Mouse (Mus musculus) hindbrain, postnatal 0 days (tissue): ENCODE data around the gene Dmkn. TPM values are rescaled to one million over a fixed set of nuclear protein-coding genes. Genes with fewer than 3 reads are reported as not detected.

Experiments used
- ATAC-seq: fragments of 200-750 bp; cut with Nextera tagmentation; 2 replicates; pipeline ENCODE4 v1.8.0; 2017; ENCODE audit warnings: mild to moderate bottlenecking, moderate TSS enrichment, moderate library complexity
- DNase-seq: peaks from one replicate; pipeline ENCODE4 v3.0.0-alpha.2; 2015; ENCODE audit warnings: low spot score
- H3K27ac ChIP-seq: fragments of 300-500 bp; sonication (generic); 2 replicates; pipeline ENCODE4 v1.5.1; 2014; ENCODE audit warnings: mild to moderate bottlenecking
- H3K27me3 ChIP-seq: fragments of 300-500 bp; sonication (generic); 2 replicates; pipeline ENCODE4 v1.6.1; 2014; ENCODE audit warnings: low read length, mixed read lengths; ENCODE audit not compliant: insufficient read depth
- H3K36me3 ChIP-seq: fragments of 300-500 bp; sonication (generic); 2 replicates; pipeline ENCODE4 v1.6.1; 2014; ENCODE audit warnings: low read length, mixed read lengths; ENCODE audit not compliant: insufficient read depth
- H3K4me1 ChIP-seq: fragments of 300-500 bp; sonication (generic); 2 replicates; pipeline ENCODE4 v1.6.1; 2014; ENCODE audit warnings: antibody characterized with exemption, low read length, mixed read lengths; ENCODE audit not compliant: insufficient read depth
- H3K4me2 ChIP-seq: fragments of 300-500 bp; sonication (generic); 2 replicates; pipeline ENCODE4 v1.6.1; 2014; ENCODE audit warnings: low read depth, mild to moderate bottlenecking, low read length, moderate library complexity, mixed read lengths
- H3K4me3 ChIP-seq: fragments of 300-500 bp; sonication (generic); 2 replicates; pipeline ENCODE4 v1.5.1; 2014; ENCODE audit warnings: low read length
- H3K9ac ChIP-seq: fragments of 300-500 bp; sonication (generic); replicated peaks from 2 replicates; pipeline ENCODE4 v1.6.1; 2014; ENCODE audit warnings: mild to moderate bottlenecking, low read length, moderate library complexity, mixed read lengths
- H3K9me3 ChIP-seq: fragments of 300-500 bp; sonication (generic); 2 replicates; pipeline ENCODE4 v1.6.1; 2016; ENCODE audit warnings: low read length, mixed read lengths
- CTCF ChIP-seq: IDR thresholded peaks from 2 replicates; pipeline ENCODE4 v1.5.1; 2016; ENCODE audit warnings: antibody characterized with exemption, control low read depth, low read depth
- WGBS: fragments of 180-500 bp; shearing (Covaris S2); extraction: QIAGEN DNeasy Blood & Tissue Kit; methylation state at CpG from one replicate; pipeline ENCODE4 v1.1.7; 2014; 5-methylcytosine and 5-hydroxymethylcytosine counted together
- polyA plus RNA-seq: library from polyadenylated mRNA; unstranded; fragments of >200 nt; fragmentation: Nextera tagmentation; extraction: Ambion mirVana; gene quantifications from 2 replicates; pipeline ENCODE4 v1.2.1, GENCODE M21; 2015
- total RNA-seq: library from RNA; depleted of rRNA; stranded (reverse); fragments of >200 nt; gene quantifications from 2 replicates; pipeline ENCODE4 v1.2.3, GENCODE M21; 2014

Gene Dmkn
- total and polyA plus RNA-seq, 2 experiments from 2014 or later, result 2.1 to 3.9 TPM

- WGBS, result 57% methylated on average over 6 of the region's 6 CpGs
- no peaks in the 10 kb centered on the region for H3K9me3 ChIP-seq
- no peak overlapping the region for H3K9ac ChIP-seq
- no peaks in the 10 kb centered on the region for H3K4me1 ChIP-seq
- no peak overlapping the region for H3K4me2 ChIP-seq
- ATAC-seq (no peak), DNase-seq (no peak)
- no peak overlapping the region for H3K27ac ChIP-seq
- H3K36me3 ChIP-seq, result no peaks in the 10 kb centered on the region
- H3K4me3 ChIP-seq, result no peak overlapping the region
- no peaks in the 10 kb centered on the region for H3K27me3 ChIP-seq
- peak; percentile 30 for TF ChIP-seq CTCF
These were observed 46.8 kb downstream of the Dmkn start for GRCm38 (mm10) chr7:30810319-30810718.

DNA sequence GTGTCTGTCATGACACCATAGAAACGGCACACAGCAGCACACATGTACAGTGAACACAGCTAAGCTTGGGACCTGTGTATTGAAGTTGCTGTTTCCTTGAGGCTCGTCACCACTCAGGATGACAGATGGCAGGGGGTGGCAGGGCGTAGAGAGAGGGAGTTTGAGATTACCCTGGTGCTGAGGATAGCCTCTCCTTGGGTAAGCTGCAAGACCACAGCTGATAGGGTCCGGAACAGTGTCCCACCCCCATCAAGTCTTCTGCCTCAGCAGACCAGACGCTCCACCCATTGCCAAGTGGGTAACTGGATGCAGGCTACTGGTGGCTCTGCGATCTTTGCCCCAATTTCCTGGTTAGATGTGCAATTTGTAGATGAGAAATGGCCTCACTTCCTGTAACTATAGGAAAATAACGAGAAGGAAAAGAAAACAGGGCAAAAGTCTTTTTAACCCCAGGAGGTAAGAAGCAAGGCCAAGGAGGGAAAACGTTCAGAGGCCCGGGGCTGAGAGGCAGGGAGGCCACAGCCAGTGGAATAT lies 48.3 kb downstream of the Dmkn start:
- H3K4me3 ChIP-seq, result no peak overlapping the region
- H3K4me2 ChIP-seq, result no peak overlapping the region
- peak; percentile 73; the same call in 1 of the 2 replicates for ATAC-seq
- no peaks in the 10 kb centered on the region for H3K4me1 ChIP-seq
- WGBS, result 49% methylated on average over 9 of the region's 9 CpGs
- no peaks in the 10 kb centered on the region for H3K9me3 ChIP-seq
- no peak for TF ChIP-seq CTCF
- no peak for DNase-seq
- no peak overlapping the region for H3K9ac ChIP-seq
- H3K27ac ChIP-seq, result 0 out of 2 replicates have a peak overlapping the region, but pooled peaks have one; percentile 45
- H3K36me3 ChIP-seq, result no peaks in the 10 kb centered on the region
- H3K27me3 ChIP-seq, result no peaks in the 10 kb centered on the region

DNA sequence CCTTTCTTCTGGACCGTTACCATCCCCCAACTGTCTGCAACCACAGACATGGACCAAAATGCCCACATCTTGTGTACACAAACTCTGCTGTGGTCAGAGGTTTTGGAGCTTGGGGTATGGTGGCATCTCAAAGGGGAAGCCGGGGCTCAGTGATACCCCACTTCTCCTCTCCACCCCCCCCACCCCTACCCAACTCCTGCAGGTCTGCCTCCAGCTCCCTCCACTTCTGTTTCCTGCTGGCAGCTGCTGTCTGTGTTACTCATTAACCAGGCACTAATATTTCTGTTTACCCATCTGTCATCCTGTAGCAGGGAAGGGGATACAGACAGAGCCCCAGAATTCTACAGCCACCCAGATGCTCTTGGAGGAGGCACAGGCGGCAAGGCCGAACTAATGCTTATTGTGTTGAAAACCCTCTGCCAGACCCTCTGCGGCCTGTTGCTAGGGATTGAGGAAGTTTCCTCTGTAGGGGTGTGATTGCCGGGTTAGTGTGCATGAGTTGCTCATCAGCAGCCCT lies 48.8 kb downstream of the Dmkn start:
- TF ChIP-seq CTCF, result no peak
- Histone ChIP-seq H3K27me3 (no peaks in the 10 kb centered on the region), H3K9ac (no peak overlapping the region), H3K9me3 (no peaks in the 10 kb centered on the region), H3K4me2 (no peak overlapping the region), H3K4me1 (no peaks in the 10 kb centered on the region), H3K27ac (peak overlapping the region; percentile 45; the same call in 1 of the 2 replicates), H3K4me3 (no peak overlapping the region), H3K36me3 (no peaks in the 10 kb centered on the region)
- DNase-seq, result peak; percentile 34
- ATAC-seq, result peak; percentile 75
- WGBS, result 45% methylated on average over 6 of the region's 6 CpGs

DNA sequence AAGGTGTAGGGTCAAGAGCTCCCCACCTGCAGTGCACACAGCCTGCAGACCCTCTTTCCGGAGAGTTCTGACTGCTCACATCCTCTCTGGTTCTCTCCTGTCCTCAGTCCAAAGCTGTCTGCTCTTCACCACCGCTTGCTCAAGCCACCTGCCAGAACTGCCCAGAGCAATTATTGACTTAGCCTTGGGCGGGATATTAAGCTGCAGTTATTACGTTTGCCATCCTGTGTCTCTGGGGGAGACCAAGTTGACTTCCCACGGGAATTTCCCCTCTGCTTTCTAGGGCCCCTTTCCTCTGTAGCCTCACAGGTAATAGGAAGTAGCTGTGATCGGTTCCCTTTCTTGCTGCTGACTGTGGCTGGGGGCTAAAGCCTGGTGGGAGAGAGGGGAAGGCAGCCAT lies 56.6 kb downstream of the Dmkn start:
- TF ChIP-seq CTCF, result no peak
- ATAC-seq (no peak), DNase-seq (no peak)
- no peaks in the 10 kb centered on the region for H3K36me3 ChIP-seq
- H3K9ac ChIP-seq, result no peak overlapping the region
- no peak overlapping the region for H3K4me2 ChIP-seq
- WGBS, result 68% methylated on average over 6 of the region's 6 CpGs
- H3K4me3 ChIP-seq, result no peak overlapping the region
- H3K9me3 ChIP-seq, result no peaks in the 10 kb centered on the region
- H3K27ac ChIP-seq, result no peak overlapping the region
- no peaks in the 10 kb centered on the region for H3K27me3 ChIP-seq
- no peaks in the 10 kb centered on the region for H3K4me1 ChIP-seq

DNA sequence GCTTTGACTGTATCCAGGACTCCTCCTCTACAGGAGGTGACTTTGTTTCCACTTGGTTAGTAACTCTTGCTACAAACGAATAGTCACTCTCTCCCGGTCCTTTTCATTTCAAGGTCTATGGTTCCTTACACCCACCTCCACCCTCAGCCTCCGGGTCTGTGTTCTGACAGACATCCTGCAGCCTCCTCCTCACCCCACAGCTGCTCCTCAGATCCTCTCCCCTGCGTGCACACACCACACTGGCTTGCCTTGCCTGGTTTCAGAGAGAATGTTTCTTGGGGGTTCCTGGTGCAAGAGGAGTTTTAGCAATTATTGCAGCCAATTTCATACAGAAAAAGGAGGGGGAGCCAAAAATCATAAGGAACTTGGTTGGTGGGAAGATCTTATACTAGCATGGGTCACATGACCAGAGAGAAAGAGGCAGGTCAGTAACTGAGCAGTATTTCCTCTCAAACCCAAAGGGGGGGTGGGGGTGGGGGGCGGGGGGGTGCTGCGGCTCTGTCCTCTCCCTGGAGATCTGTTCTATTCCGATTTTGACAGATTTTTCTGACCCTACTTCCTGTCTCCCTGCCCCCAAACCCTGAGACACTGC lies 57.4 kb downstream of the Dmkn start:
- Histone ChIP-seq H3K4me1 (no peaks in the 10 kb centered on the region), H3K36me3 (no peaks in the 10 kb centered on the region), H3K9ac (no peak overlapping the region), H3K9me3 (no peaks in the 10 kb centered on the region), H3K4me2 (no peak overlapping the region), H3K27ac (no peak overlapping the region), H3K4me3 (no peak overlapping the region), H3K27me3 (no peaks in the 10 kb centered on the region)
- no peak for DNase-seq
- 62% methylated on average over 7 of the region's 7 CpGs for WGBS
- no peak for ATAC-seq
- TF ChIP-seq CTCF, result no peak

DNA sequence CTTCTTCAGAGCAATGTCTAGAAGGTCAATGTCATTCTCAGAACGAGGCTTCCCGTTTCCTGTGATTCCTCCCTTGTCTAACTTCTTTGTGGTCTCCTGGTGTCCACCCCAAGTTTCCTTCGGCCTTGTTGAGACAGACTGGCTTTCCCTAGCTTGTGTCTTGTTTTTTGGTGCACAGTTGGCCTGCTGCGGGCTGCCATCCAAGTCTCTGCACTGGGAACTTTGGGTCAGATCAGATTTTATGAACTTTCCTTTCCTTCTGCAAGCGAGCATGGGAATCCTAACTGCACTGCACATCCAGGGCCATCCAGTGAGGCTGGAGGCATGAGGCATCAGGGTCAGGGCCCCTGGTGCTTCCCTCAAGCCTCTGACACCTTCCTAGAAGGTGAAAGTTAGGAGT lies 58.0 kb downstream of the Dmkn start:
- H3K27me3 ChIP-seq, result no peaks in the 10 kb centered on the region
- ATAC-seq, result no peak
- no peak overlapping the region for H3K4me2 ChIP-seq
- H3K9ac ChIP-seq, result no peak overlapping the region
- H3K27ac ChIP-seq, result no peak overlapping the region
- 79% methylated on average over 5 of the region's 5 CpGs for WGBS
- no peak for TF ChIP-seq CTCF
- H3K4me3 ChIP-seq, result no peak overlapping the region
- no peaks in the 10 kb centered on the region for H3K36me3 ChIP-seq
- no peak for DNase-seq
- no peaks in the 10 kb centered on the region for H3K4me1 ChIP-seq
- no peaks in the 10 kb centered on the region for H3K9me3 ChIP-seq

DNA sequence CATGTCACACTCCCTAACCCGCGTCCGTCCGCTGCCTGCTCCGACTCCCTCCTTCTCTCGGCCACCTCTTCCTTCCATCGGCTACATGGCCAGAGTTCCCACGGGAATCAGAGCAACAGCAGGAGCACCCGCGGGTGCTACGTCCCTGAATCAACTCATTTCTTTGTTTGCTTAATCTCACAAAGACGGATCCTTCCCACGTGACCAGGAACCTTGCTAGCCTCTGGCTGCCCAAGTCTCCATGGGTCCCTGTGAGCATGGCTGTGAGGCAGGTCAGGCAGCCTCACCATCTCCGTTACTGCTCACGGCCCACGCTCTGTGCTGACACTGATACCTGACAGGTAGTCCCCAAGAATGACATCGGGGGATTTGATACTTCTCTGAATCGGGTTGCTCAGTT lies 60.1 kb downstream of the Dmkn start, which contains the start of gene Ffar2:
TSS of gene Ffar2 (minus strand) at position 101 of the 400 bp plus-strand sequence.
- WGBS, result 89% methylated on average over 18 of the region's 18 CpGs
- Histone ChIP-seq H3K27ac (no peak within 1 kb of the TSS), H3K36me3 (no peaks in the 10 kb centered on the region), H3K4me2 (no peak within 1 kb of the TSS), H3K9me3 (no peaks in the 10 kb centered on the region), H3K9ac (no peak within 1 kb of the TSS), H3K4me3 (no peak within 1 kb of the TSS), H3K27me3 (no peaks in the 10 kb centered on the region), H3K4me1 (no peaks in the 10 kb centered on the region)
- ATAC-seq, result no peak
- no peak for TF ChIP-seq CTCF
- DNase-seq, result no peak
